Mouse (Mus musculus) C2C12 (cell line): ENCODE measurements around the gene Vmn1r195.
"Not testable (repeated sequence)": the region's sequence is repeated elsewhere in the genome, so short reads cannot be mapped to it uniquely, and the experiment has no call there.

ENCODE experiments used
- CEBPB ChIP-seq: IDR thresholded peaks from one replicate; pipeline ENCODE4 v1.6.1; 2011; ENCODE audit warnings: low read depth, mild to moderate bottlenecking, control low read depth, moderate library complexity
- CTCF ChIP-seq: IDR thresholded peaks from one replicate; pipeline ENCODE4 v1.5.1; 2011; ENCODE audit not compliant: control insufficient read depth, insufficient read depth, insufficient read length
- FOSL1 ChIP-seq: IDR thresholded peaks from one replicate; pipeline ENCODE4 v1.8.0; 2011; ENCODE audit warnings: mild to moderate bottlenecking, low read length; ENCODE audit not compliant: poor library complexity, insufficient read depth, severe bottlenecking
- MAX ChIP-seq: IDR thresholded peaks from one replicate; pipeline ENCODE4 v1.6.1; 2011; ENCODE audit warnings: mild to moderate bottlenecking, control low read depth
- MYOD1 ChIP-seq: IDR thresholded peaks from one replicate; pipeline ENCODE4 v1.6.1; 2011; ENCODE audit warnings: low read depth; ENCODE audit not compliant: control insufficient read depth, insufficient read length
- MYOG ChIP-seq: IDR thresholded peaks from one replicate; pipeline ENCODE4 v1.6.1; 2011; ENCODE audit not compliant: control insufficient read depth, insufficient read length; ENCODE audit errors: extremely low read depth
- USF1 ChIP-seq: IDR thresholded peaks from one replicate; pipeline ENCODE4 v1.6.1; 2011; ENCODE audit warnings: low read depth, mild to moderate bottlenecking, control low read depth, moderate library complexity

DNA sequence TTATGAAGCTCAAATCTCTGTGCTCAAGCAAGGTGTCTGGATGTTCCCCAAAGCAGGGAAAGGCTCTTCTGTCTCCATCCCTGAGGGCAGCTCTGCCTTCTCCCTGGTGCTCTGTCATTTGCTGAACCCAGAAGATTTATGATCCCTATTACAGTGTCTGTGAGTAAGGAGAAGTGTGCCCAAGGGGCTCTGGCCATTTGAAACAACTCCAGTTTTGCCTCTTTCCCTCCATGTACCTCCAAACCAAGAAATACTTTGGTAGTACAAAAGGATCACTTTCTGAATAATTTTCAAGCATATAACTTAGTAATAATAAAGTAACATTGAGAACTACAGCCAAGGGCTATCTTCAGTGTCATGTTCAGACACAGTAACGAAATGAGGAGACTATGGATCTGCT, 47.3 kb upstream of the Vmn1r195 start, which contains the start of gene Vmn1r193:
- not testable (repeated sequence) for TF ChIP-seq CTCF, CEBPB, USF1, MAX, FOSL1, MYOD1, MYOG
